Mouse (Mus musculus): ENCODE measurements at regions not wholly inside any gene's neighbourhood (a gene's known extent, or its start where the extent isn't known, plus 50 kb on each side); places are given as distances from the start of the nearest gene placed in this dataset.
"Not testable (repeated sequence)": the region's sequence is repeated elsewhere in the genome, so short reads cannot be mapped to it uniquely, and the experiment has no call there.

DNA sequence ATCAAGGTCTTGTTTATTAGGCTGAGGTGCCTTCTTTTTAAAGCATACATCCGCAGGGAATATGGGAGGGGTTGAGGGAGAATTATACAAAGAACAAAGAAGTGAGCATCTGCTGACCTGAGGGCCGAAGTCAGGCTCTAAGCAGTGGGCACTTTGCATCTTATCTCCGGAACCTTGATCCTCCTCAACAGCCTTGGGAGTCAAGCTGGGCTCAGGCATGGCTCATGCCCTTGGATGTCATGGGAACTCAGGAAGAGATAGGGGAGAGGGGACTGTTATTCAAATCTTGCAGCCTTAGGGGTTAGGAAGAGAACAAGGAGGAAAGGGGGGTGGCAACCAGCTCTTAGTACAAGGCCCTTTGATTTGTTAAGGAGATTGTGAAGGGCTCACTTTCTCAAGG is 248.5 kb downstream of the Gm19965 start:
- DNase-seq: not testable (repeated sequence)

GRCm38 (mm10) chr1:117067151-117067819 is 264.5 kb downstream of the Gm19965 start:
- DNase-seq: no peak

GRCm38 (mm10) chr1:117087136-117087535 is 284.4 kb downstream of the Gm19965 start:
- no peak for DNase-seq

- peak; percentile 53 to 59 for DNase-seq
Observed at GRCm38 (mm10) chr1:117111496-117111895, 308.7 kb downstream of the Gm19965 start.

GRCm38 (mm10) chr1:117113918-117114317 is 311.1 kb downstream of the Gm19965 start:
- DNase-seq: no peak

GRCm38 (mm10) chr1:117122965-117123364 is 320.2 kb downstream of the Gm19965 start:
- peak in 1 of 2 experiments; percentile 20 for DNase-seq

Data from adrenal gland, postnatal 36 days (tissue).